Mouse (Mus musculus) G1E-ER4 (cell line): Measurements from ENCODE around the gene Duoxa2. TPM values are rescaled to one million over a fixed set of nuclear protein-coding genes. Genes with fewer than 3 reads are reported as not detected.

ENCODE experiments used
- GATA1 ChIP-seq: IDR thresholded peaks from one replicate; pipeline ENCODE4 v1.8.0; 2012; ENCODE audit warnings: low read length, inconsistent platforms
- polyA plus RNA-seq: library from polyadenylated mRNA; stranded (reverse); fragments of >175 nt; gene quantifications from 2 replicates; pipeline ENCODE4 v1.2.3, GENCODE M21; 2012

The Duoxa2 gene
- polyA plus RNA-seq, 1 experiment = not detected

GRCm38 (mm10) chr2:122334170-122334569 lies 35.5 kb downstream of the Duoxa2 start:
- no peak for TF ChIP-seq GATA1

- TF ChIP-seq GATA1 = no peak
Measured at GRCm38 (mm10) chr2:122337291-122337690, 38.6 kb downstream of the Duoxa2 start.

GRCm38 (mm10) chr2:122345106-122345893 lies 46.6 kb downstream of the Duoxa2 start:
- TF ChIP-seq GATA1 = no peak

GRCm38 (mm10) chr2:122347257-122347656 lies 48.6 kb downstream of the Duoxa2 start:
- TF ChIP-seq GATA1 = no peak

GRCm38 (mm10) chr2:122348531-122349131 lies 49.9 kb downstream of the Duoxa2 start:
- no peak for TF ChIP-seq GATA1

GRCm38 (mm10) chr2:122349136-122349785 lies 50.6 kb downstream of the Duoxa2 start:
- no peak for TF ChIP-seq GATA1

- TF ChIP-seq GATA1 = no peak
Measured at GRCm38 (mm10) chr2:122351156-122351930, 52.6 kb downstream of the Duoxa2 start.

GRCm38 (mm10) chr2:122351931-122352329 lies 53.2 kb downstream of the Duoxa2 start:
- no peak for TF ChIP-seq GATA1

Other genes with a start within 250 kb of the Duoxa2 start
- 0.81 and 1.2 TPM in 2 replicates for gene Spg11, start 180.5 kb upstream of the Duoxa2 start, polyA plus RNA-seq
- gene B2m, start 151.2 kb upstream of the Duoxa2 start, polyA plus RNA-seq = 10.8 and 19.6 TPM in 2 replicates
- not detected in 2 replicates for gene Trim69, start 138.2 kb upstream of the Duoxa2 start, polyA plus RNA-seq
- gene Patl2, start 112.7 kb upstream of the Duoxa2 start, polyA plus RNA-seq = 0.10 and 0.19 TPM in 2 replicates
- gene Terb2, start 112.6 kb upstream of the Duoxa2 start, polyA plus RNA-seq = not detected in 2 replicates
- 42.3 and 50.4 TPM in 2 replicates for gene Sord, start 64.2 kb upstream of the Duoxa2 start, polyA plus RNA-seq
- not detected in 2 replicates for gene Duox2, start 451 bp upstream of the Duoxa2 start, polyA plus RNA-seq
- not detected in 2 replicates for gene Duoxa1, start 14.8 kb downstream of the Duoxa2 start, polyA plus RNA-seq
- gene Duox1, start 16.8 kb downstream of the Duoxa2 start, polyA plus RNA-seq = not detected in 2 replicates
- 2.8 and 3.8 TPM in 2 replicates for gene Shf, start 70.3 kb downstream of the Duoxa2 start, polyA plus RNA-seq
- not detected in 2 replicates for gene Slc28a2, start 127.6 kb downstream of the Duoxa2 start, polyA plus RNA-seq
- gene Gm14085, start 186.0 kb downstream of the Duoxa2 start, polyA plus RNA-seq = not detected in 2 replicates